Mouse (Mus musculus) forebrain, postnatal 0 days (tissue): ENCODE data around the gene Alx3. TPM values are rescaled to one million over a fixed set of nuclear protein-coding genes. Genes with fewer than 3 reads are reported as not detected.

Experiments used
- ATAC-seq: fragments of 200-750 bp; cut with Nextera tagmentation; 2 replicates; pipeline ENCODE4 v1.8.0; 2017; ENCODE audit warnings: mild to moderate bottlenecking, moderate library complexity
- DNase-seq: peaks from one replicate; pipeline ENCODE4 v3.0.0-alpha.2; 2015
- H3K27ac ChIP-seq: fragments of 300-500 bp; sonication (generic); 2 replicates; pipeline ENCODE4 v1.5.1; 2014; ENCODE audit warnings: low read depth, mild to moderate bottlenecking, antibody characterized with exemption, low read length, moderate library complexity, mixed read lengths
- H3K27me3 ChIP-seq: fragments of 300-500 bp; sonication (generic); 2 replicates; pipeline ENCODE4 v1.6.1; 2014; ENCODE audit warnings: mild to moderate bottlenecking, low read length, mixed read lengths; ENCODE audit not compliant: insufficient read depth
- H3K36me3 ChIP-seq: fragments of 300-500 bp; sonication (generic); 2 replicates; pipeline ENCODE4 v1.6.1; 2014; ENCODE audit warnings: mild to moderate bottlenecking, moderate library complexity; ENCODE audit not compliant: insufficient read depth
- H3K4me1 ChIP-seq: fragments of 300-500 bp; sonication (generic); 2 replicates; pipeline ENCODE4 v1.6.1; 2014; ENCODE audit warnings: antibody characterized with exemption; ENCODE audit not compliant: insufficient read depth
- H3K4me2 ChIP-seq: fragments of 300-500 bp; sonication (generic); 2 replicates; pipeline ENCODE4 v1.6.1; 2014; ENCODE audit warnings: low read depth, mild to moderate bottlenecking, moderate library complexity
- H3K4me3 ChIP-seq: fragments of 300-500 bp; sonication (generic); 2 replicates; pipeline ENCODE4 v1.5.1; 2014; ENCODE audit warnings: low read depth, low read length, mixed read lengths
- H3K9ac ChIP-seq: fragments of 300-500 bp; sonication (generic); 2 replicates; pipeline ENCODE4 v1.6.1; 2014; ENCODE audit warnings: mild to moderate bottlenecking
- H3K9me3 ChIP-seq: fragments of 300-500 bp; sonication (generic); 2 replicates; pipeline ENCODE4 v1.6.1; 2016; ENCODE audit warnings: low read length
- CTCF ChIP-seq: sonication (generic); IDR thresholded peaks from 2 replicates; pipeline ENCODE4 v1.5.1; 2016; ENCODE audit warnings: antibody characterized with exemption, control low read depth, low read depth
- WGBS: fragments of 180-500 bp; shearing (Covaris S2); extraction: QIAGEN DNeasy Blood & Tissue Kit; methylation state at CpG from one replicate; pipeline ENCODE4 v1.1.7; 2014; 5-methylcytosine and 5-hydroxymethylcytosine counted together
- polyA plus RNA-seq: library from polyadenylated mRNA; unstranded; fragments of >200 nt; fragmentation: Nextera tagmentation; extraction: Ambion mirVana; gene quantifications from 2 replicates; pipeline ENCODE4 v1.2.1, GENCODE M21; 2015
- total RNA-seq: library from RNA; depleted of rRNA; stranded (reverse); fragments of >200 nt; gene quantifications from 2 replicates; pipeline ENCODE4 v1.2.3, GENCODE M21; 2014

Gene Alx3
- total and polyA plus RNA-seq, 2 experiments from 2014 or later = 3.3 to 3.7 TPM

- Histone ChIP-seq H3K9me3 (no peaks in the 10 kb centered on the region), H3K27ac (no peak overlapping the region), H3K4me2 (no peak overlapping the region), H3K4me3 (no peak overlapping the region), H3K4me1 (no peaks in the 10 kb centered on the region), H3K9ac (no peak overlapping the region), H3K36me3 (no peaks in the 10 kb centered on the region), H3K27me3 (no peaks in the 10 kb centered on the region)
- TF ChIP-seq CTCF = peak; percentile 80
- WGBS = 12% methylated on average over 3 of the region's 3 CpGs
- ATAC-seq (peak; percentile 72), DNase-seq (peak; percentile 47)
Observed at GRCm38 (mm10) chr3:107559183-107559582, 35.6 kb upstream of the Alx3 start.

GRCm38 (mm10) chr3:107562104-107562503 is 32.7 kb upstream of the Alx3 start:
- no peak overlapping the region for H3K4me2 ChIP-seq
- no peak overlapping the region for H3K4me3 ChIP-seq
- H3K9me3 ChIP-seq = no peaks in the 10 kb centered on the region
- 0 out of 2 replicates have a peak, but pooled peaks have one; percentile 4 for TF ChIP-seq CTCF
- H3K4me1 ChIP-seq = no peaks in the 10 kb centered on the region
- no peaks in the 10 kb centered on the region for H3K36me3 ChIP-seq
- H3K9ac ChIP-seq = no peak overlapping the region
- WGBS = 75% methylated on average over 2 of the region's 2 CpGs
- H3K27me3 ChIP-seq = no peaks in the 10 kb centered on the region
- no peak for ATAC-seq
- H3K27ac ChIP-seq = no peak overlapping the region
- no peak for DNase-seq

GRCm38 (mm10) chr3:107562591-107562990 is 32.2 kb upstream of the Alx3 start:
- no peak for ATAC-seq
- Histone ChIP-seq H3K9ac (no peak overlapping the region), H3K9me3 (no peaks in the 10 kb centered on the region), H3K4me2 (no peak overlapping the region), H3K27ac (no peak overlapping the region), H3K36me3 (no peaks in the 10 kb centered on the region), H3K4me1 (no peaks in the 10 kb centered on the region), H3K4me3 (no peak overlapping the region), H3K27me3 (no peaks in the 10 kb centered on the region)
- TF ChIP-seq CTCF = no peak
- DNase-seq = no peak
- 76% methylated on average over 4 of the region's 4 CpGs for WGBS

- Histone ChIP-seq H3K27me3 (no peaks in the 10 kb centered on the region), H3K27ac (no peak overlapping the region), H3K4me2 (no peak overlapping the region), H3K9me3 (no peaks in the 10 kb centered on the region), H3K9ac (no peak overlapping the region), H3K36me3 (no peaks in the 10 kb centered on the region), H3K4me1 (no peaks in the 10 kb centered on the region), H3K4me3 (no peak overlapping the region)
- ATAC-seq = no peak
- WGBS = 41% methylated on average over 4 of the region's 4 CpGs
- DNase-seq = no peak
- TF ChIP-seq CTCF = no peak
Observed at GRCm38 (mm10) chr3:107563880-107564279, 31.0 kb upstream of the Alx3 start.

GRCm38 (mm10) chr3:107565331-107565730 is 29.5 kb upstream of the Alx3 start:
- 42% methylated on average over 3 of the region's 3 CpGs for WGBS
- no peaks in the 10 kb centered on the region for H3K9me3 ChIP-seq
- ATAC-seq (no peak), DNase-seq (no peak)
- H3K4me3 ChIP-seq = no peak overlapping the region
- no peak for TF ChIP-seq CTCF
- no peak overlapping the region for H3K27ac ChIP-seq
- H3K4me1 ChIP-seq = no peaks in the 10 kb centered on the region
- H3K9ac ChIP-seq = no peak overlapping the region
- H3K36me3 ChIP-seq = no peaks in the 10 kb centered on the region
- H3K4me2 ChIP-seq = no peak overlapping the region
- H3K27me3 ChIP-seq = no peaks in the 10 kb centered on the region

- no peak overlapping the region for H3K9ac ChIP-seq
- ATAC-seq (no peak), DNase-seq (no peak)
- WGBS = 75% methylated on average over 7 of the region's 7 CpGs
- H3K4me2 ChIP-seq = no peak overlapping the region
- no peak for TF ChIP-seq CTCF
- H3K27ac ChIP-seq = no peak overlapping the region
- no peak overlapping the region for H3K4me3 ChIP-seq
- no peaks in the 10 kb centered on the region for H3K9me3 ChIP-seq
- H3K4me1 ChIP-seq = no peaks in the 10 kb centered on the region
- H3K27me3 ChIP-seq = no peaks in the 10 kb centered on the region
- H3K36me3 ChIP-seq = no peaks in the 10 kb centered on the region
Observed at GRCm38 (mm10) chr3:107567766-107568165, 27.1 kb upstream of the Alx3 start.

GRCm38 (mm10) chr3:107568721-107569120 is 26.1 kb upstream of the Alx3 start:
- peak; percentile 62 for ATAC-seq
- H3K4me1 ChIP-seq = no peaks in the 10 kb centered on the region

GRCm38 (mm10) chr3:107571205-107571604 is 23.6 kb upstream of the Alx3 start:
- Histone ChIP-seq H3K4me1 (no peaks in the 10 kb centered on the region), H3K9me3 (no peaks in the 10 kb centered on the region), H3K4me3 (no peak overlapping the region), H3K4me2 (no peak overlapping the region), H3K27me3 (no peaks in the 10 kb centered on the region), H3K27ac (no peak overlapping the region), H3K9ac (no peak overlapping the region), H3K36me3 (no peaks in the 10 kb centered on the region)
- peak; percentile 62 for TF ChIP-seq CTCF
- ATAC-seq (no peak), DNase-seq (no peak)
- 51% methylated on average over 2 of the region's 2 CpGs for WGBS

More at GRCm38 (mm10) chr3:107568721-107569120, 26.1 kb upstream of the Alx3 start:
- Histone ChIP-seq H3K27me3 (no peaks in the 10 kb centered on the region), H3K36me3 (no peaks in the 10 kb centered on the region), H3K9ac (no peak overlapping the region), H3K9me3 (no peaks in the 10 kb centered on the region), H3K4me3 (no peak overlapping the region), H3K4me2 (no peak overlapping the region), H3K27ac (no peak overlapping the region)
- 42% methylated on average over 4 of the region's 4 CpGs for WGBS
- DNase-seq = no peak
- TF ChIP-seq CTCF = no peak
